Mouse (Mus musculus) MEL (cell line): Measurements from ENCODE around the gene Fam171a1. TPM values are rescaled to one million over a fixed set of nuclear protein-coding genes. Genes with fewer than 3 reads are reported as not detected.
"Not testable (repeated sequence)": the region's sequence is repeated elsewhere in the genome, so short reads cannot be mapped to it uniquely, and the experiment has no call there.

Experiments
- DNase-seq: peaks from one replicate; pipeline ENCODE4 v3.0.0; 2011; ENCODE audit warnings: low read depth, low spot score
- H3K27ac ChIP-seq: 2 replicates; pipeline ENCODE4 v1.5.1; 2012; ENCODE audit warnings: low read depth, mild to moderate bottlenecking, control low read depth, low read length, moderate library complexity; ENCODE audit not compliant: control insufficient read depth
- H3K27me3 ChIP-seq, 2 experiments: fragments of 150-350 bp in 1 of 2; sonication (generic) in 1 of 2; 2 replicates each; pipeline ENCODE4 v1.6.1; 2012; ENCODE audit warnings: low read length in 2 of 2, mild to moderate bottlenecking in 2 of 2, improper control_type of control experiment in 1 of 2, moderate library complexity in 1 of 2; ENCODE audit not compliant: insufficient read depth in 2 of 2, control insufficient read depth in 1 of 2
- H3K36me3 ChIP-seq, 2 experiments: 2 replicates each; pipeline ENCODE4 v1.6.1; 2012 to 2014; ENCODE audit warnings: low read length in 2 of 2, improper control_type of control experiment in 1 of 2, inconsistent platforms in 1 of 2, mild to moderate bottlenecking in 1 of 2; ENCODE audit not compliant: insufficient read depth in 2 of 2, control insufficient read depth in 1 of 2
- H3K4me1 ChIP-seq, 2 experiments: fragments of 150-350 bp in 1 of 2; sonication (generic) in 1 of 2; 2 replicates each; pipeline ENCODE4 v1.6.1; 2012; ENCODE audit warnings: low read length in 2 of 2, improper control_type of control experiment in 1 of 2, mild to moderate bottlenecking in 1 of 2; ENCODE audit not compliant: insufficient read depth in 2 of 2, control insufficient read depth in 1 of 2
- H3K4me3 ChIP-seq, 2 experiments: fragments of 150-350 bp in 1 of 2; sonication (generic) in 1 of 2; 2 replicates each; pipeline ENCODE4 v1.5.1; 2012; ENCODE audit warnings: low read depth in 2 of 2, low read length in 2 of 2, mild to moderate bottlenecking in 2 of 2, moderate library complexity in 2 of 2, control low read depth in 1 of 2, improper control_type of control experiment in 1 of 2; ENCODE audit not compliant: control insufficient read depth in 1 of 2, insufficient read depth in 1 of 2
- H3K79me2 ChIP-seq: 2 replicates; pipeline ENCODE4 v1.6.1; 2012; ENCODE audit warnings: mild to moderate bottlenecking, low read length, moderate library complexity; ENCODE audit not compliant: control insufficient read depth, poor library complexity, insufficient read depth
- H3K9ac ChIP-seq: 2 replicates; pipeline ENCODE4 v1.6.1; 2012; ENCODE audit warnings: low read depth, mild to moderate bottlenecking, control low read depth, low read length, moderate library complexity; ENCODE audit not compliant: control insufficient read depth, poor library complexity, severe bottlenecking
- H3K9me3 ChIP-seq: fragments of 150-350 bp; sonication (generic); replicated peaks from 2 replicates; pipeline ENCODE4 v1.6.1; 2012; ENCODE audit warnings: mild to moderate bottlenecking, low read length, improper control_type of control experiment, moderate library complexity; ENCODE audit not compliant: insufficient read depth
- BHLHE40 ChIP-seq: IDR thresholded peaks from 2 replicates; pipeline ENCODE4 v1.6.1; 2012; ENCODE audit warnings: low read depth, mild to moderate bottlenecking, inconsistent platforms, low read length, improper control_type of control experiment, borderline replicate concordance
- CTCF ChIP-seq, 3 experiments: IDR thresholded peaks in 2 of 3; conservative IDR thresholded peaks in 1 of 3; 2 replicates each; pipeline ENCODE4 v1.5.1; 2011 to 2012; ENCODE audit warnings: low read length in 3 of 3, low read depth in 2 of 3, mild to moderate bottlenecking in 2 of 3, improper control_type of control experiment in 1 of 3, inconsistent platforms in 1 of 3, mixed read lengths in 1 of 3, moderate library complexity in 1 of 3; ENCODE audit not compliant: control insufficient read depth in 1 of 3, insufficient read depth in 1 of 3, poor library complexity in 1 of 3, severe bottlenecking in 1 of 3
- E2F4 ChIP-seq: IDR thresholded peaks from 2 replicates; pipeline ENCODE4 v1.6.1; 2011; ENCODE audit warnings: low read depth, low read length, improper control_type of control experiment, borderline replicate concordance
- EP300 ChIP-seq, 2 experiments: IDR thresholded peaks; 2 replicates each; pipeline ENCODE4 v1.6.1; 2011; ENCODE audit warnings: improper control_type of control experiment in 2 of 2, low read length in 2 of 2, low read depth in 1 of 2, mild to moderate bottlenecking in 1 of 2
- ETS1 ChIP-seq: IDR thresholded peaks from 2 replicates; pipeline ENCODE4 v1.6.1; 2012; ENCODE audit warnings: low read depth, mild to moderate bottlenecking, inconsistent platforms, low read length, improper control_type of control experiment, moderate library complexity
- JUND ChIP-seq: IDR thresholded peaks from 2 replicates; pipeline ENCODE4 v1.6.1; 2011; ENCODE audit warnings: low read depth, mild to moderate bottlenecking, improper control_type of control experiment, low read length
- MAZ ChIP-seq: IDR thresholded peaks from 2 replicates; pipeline ENCODE4 v1.6.1; 2012; ENCODE audit warnings: low read depth, mild to moderate bottlenecking, inconsistent platforms, low read length, improper control_type of control experiment
- MYB ChIP-seq: IDR thresholded peaks from 2 replicates; pipeline ENCODE4 v1.6.1; 2011; ENCODE audit warnings: mild to moderate bottlenecking, low read depth, low read length, improper control_type of control experiment
- NELFE ChIP-seq: IDR thresholded peaks from 2 replicates; pipeline ENCODE4 v1.6.1; 2011; ENCODE audit warnings: low read depth, low read length, improper control_type of control experiment
- NRF1 ChIP-seq: IDR thresholded peaks from 2 replicates; pipeline ENCODE4 v1.6.1; 2014; ENCODE audit warnings: low read depth, mild to moderate bottlenecking, inconsistent platforms, low read length, improper control_type of control experiment, moderate library complexity; ENCODE audit not compliant: poor library complexity, insufficient read depth, severe bottlenecking
- POLR2A ChIP-seq, 2 experiments: IDR thresholded peaks; 2 replicates each; pipeline ENCODE4 v1.6.1; 2011 to 2012; ENCODE audit warnings: low read length in 2 of 2, mild to moderate bottlenecking in 2 of 2, control low read depth in 1 of 2, improper control_type of control experiment in 1 of 2, low read depth in 1 of 2, moderate library complexity in 1 of 2; ENCODE audit not compliant: control insufficient read depth in 1 of 2, insufficient read depth in 1 of 2, poor library complexity in 1 of 2
- RAD21 ChIP-seq: IDR thresholded peaks from 2 replicates; pipeline ENCODE4 v1.6.1; 2011; ENCODE audit warnings: mild to moderate bottlenecking, low read depth, low read length, improper control_type of control experiment
- SMC3 ChIP-seq: IDR thresholded peaks from 2 replicates; pipeline ENCODE4 v1.6.1; 2011; ENCODE audit warnings: low read depth, low read length, improper control_type of control experiment
- TAL1 ChIP-seq: IDR thresholded peaks from 2 replicates; pipeline ENCODE4 v1.6.1; 2012; ENCODE audit warnings: mild to moderate bottlenecking, inconsistent platforms, low read length, moderate library complexity, mixed read lengths
- TBP ChIP-seq: IDR thresholded peaks from 2 replicates; pipeline ENCODE4 v1.8.0; 2011; ENCODE audit warnings: low read depth, low read length, improper control_type of control experiment
- UBTF ChIP-seq: IDR thresholded peaks from 2 replicates; pipeline ENCODE4 v1.6.1; 2012; ENCODE audit warnings: low read depth, mild to moderate bottlenecking, inconsistent platforms, low read length, improper control_type of control experiment, moderate library complexity, borderline replicate concordance; ENCODE audit not compliant: insufficient read depth
- USF1 ChIP-seq: IDR thresholded peaks from 2 replicates; pipeline ENCODE4 v1.6.1; 2014; ENCODE audit warnings: low read depth, mild to moderate bottlenecking, inconsistent platforms, low read length, improper control_type of control experiment, moderate library complexity
- USF2 ChIP-seq, 2 experiments: IDR thresholded peaks; 2 replicates each; pipeline ENCODE4 v1.6.1; 2011 to 2012; ENCODE audit warnings: improper control_type of control experiment in 2 of 2, low read length in 2 of 2, borderline replicate concordance in 1 of 2, inconsistent platforms in 1 of 2, low read depth in 1 of 2, mild to moderate bottlenecking in 1 of 2; ENCODE audit not compliant: insufficient read depth in 1 of 2
- ZC3H11A ChIP-seq: IDR thresholded peaks from 2 replicates; pipeline ENCODE4 v1.6.1; 2012; ENCODE audit warnings: low read depth, mild to moderate bottlenecking, inconsistent platforms, low read length, improper control_type of control experiment
- ZNF384 ChIP-seq: IDR thresholded peaks from 2 replicates; pipeline ENCODE4 v1.6.1; 2012; ENCODE audit warnings: low read depth, mild to moderate bottlenecking, inconsistent platforms, low read length, improper control_type of control experiment
- polyA plus RNA-seq, 2 experiments: library from polyadenylated mRNA; stranded (reverse) in 1 of 2; unstranded in 1 of 2; fragments of >175 nt in 1 of 2; fragments of >200 nt in 1 of 2; gene quantifications; 2 replicates each; pipeline versions ENCODE4 v1.2.1 to v1.2.4; 2012; ENCODE audit warnings: low replicate concordance in 2 of 2, low read depth in 1 of 2; ENCODE audit not compliant: insufficient read length in 2 of 2, insufficient read depth in 1 of 2, missing spikeins in 1 of 2
- total RNA-seq: library from RNA; depleted of rRNA; stranded (reverse); fragments of 300-350 nt; gene quantifications from 2 replicates; pipeline ENCODE4 v1.2.3, GENCODE M21; 2012

The Fam171a1 gene
- total and polyA plus RNA-seq, 3 experiments: not detected

GRCm38 (mm10) chr2:3175988-3176387 is 62.0 kb downstream of the Fam171a1 start:
- TF ChIP-seq RAD21 (peak; percentile 59), SMC3 (peak; percentile 48), CTCF (IDR thresholded peaks at IDR 0.05 in 2 of 3, conservative IDR thresholded peaks at IDR 0.05 in 1 of 3; ENCODE audit: control insufficient read depth in 1 of 3, insufficient read depth in 1 of 3, low read depth in 2 of 3, low read length in 3 of 3, poor library complexity in 1 of 3, severe bottlenecking in 1 of 3) (peak; percentile 29 to 55 (median 41))
- TF ChIP-seq, all 39 proteins: peak for 3; not testable (repeated sequence) for 36
- not testable (repeated sequence) for H3K27ac ChIP-seq

DNA sequence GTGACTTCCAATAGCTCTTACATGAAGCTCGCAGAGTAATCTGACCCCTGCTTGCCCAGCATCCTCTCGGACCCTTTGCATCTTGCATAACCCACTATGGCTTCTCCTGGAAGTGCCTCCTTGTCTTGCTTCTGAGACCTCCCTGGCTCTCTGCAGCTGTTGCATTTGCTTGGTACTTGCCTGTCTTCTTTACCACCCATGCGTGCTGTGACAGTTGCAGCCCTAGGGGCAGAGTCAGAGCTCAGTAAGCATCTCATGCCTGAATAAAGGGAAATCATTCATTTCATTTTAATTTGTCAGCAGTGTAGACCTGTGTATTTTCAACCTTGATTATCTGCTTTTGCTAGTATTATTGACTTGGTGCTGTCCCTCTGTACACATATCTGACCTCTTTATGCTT is 62.7 kb downstream of the Fam171a1 start:
- DNase-seq: no peak
- Histone ChIP-seq H3K79me2 (no peaks in the 10 kb centered on the region), H3K4me3 (no peak overlapping the region), H3K4me1 (no peaks in the 10 kb centered on the region), H3K9ac (no peak overlapping the region), H3K36me3 (no peaks in the 10 kb centered on the region), H3K27me3 (no peaks in the 10 kb centered on the region), H3K27ac (no peak overlapping the region), H3K9me3 (no peaks in the 10 kb centered on the region)
- TF ChIP-seq POLR2A (IDR thresholded peaks at IDR 0.05; ENCODE audit: control insufficient read depth in 1 of 2, insufficient read depth in 1 of 2, low read depth in 1 of 2, low read length in 2 of 2, poor library complexity in 1 of 2): no peak
- no peak for TF ChIP-seq CTCF (IDR thresholded peaks at IDR 0.05 in 2 of 3, conservative IDR thresholded peaks at IDR 0.05 in 1 of 3; ENCODE audit: control insufficient read depth in 1 of 3, insufficient read depth in 1 of 3, low read depth in 2 of 3, low read length in 3 of 3, poor library complexity in 1 of 3, severe bottlenecking in 1 of 3)
- TF ChIP-seq ETS1: no peak
- no peak for TF ChIP-seq NRF1
- no peak for TF ChIP-seq BHLHE40
- TF ChIP-seq MAZ: no peak
- TF ChIP-seq USF1: no peak
- no peak for TF ChIP-seq TBP
- no peak for TF ChIP-seq E2F4
- TF ChIP-seq UBTF: no peak
- no peak for TF ChIP-seq MYB
- no peak for TF ChIP-seq RAD21
- TF ChIP-seq USF2 (IDR thresholded peaks at IDR 0.05; ENCODE audit: borderline replicate concordance in 1 of 2, insufficient read depth in 1 of 2, low read depth in 1 of 2, low read length in 2 of 2): no peak
- TF ChIP-seq ZNF384: no peak
- no peak for TF ChIP-seq TAL1
- TF ChIP-seq EP300 (IDR thresholded peaks at IDR 0.05; ENCODE audit: low read depth in 1 of 2, low read length in 2 of 2): no peak
- no peak for TF ChIP-seq ZC3H11A
- no peak for TF ChIP-seq JUND
- no peak for TF ChIP-seq NELFE

More at GRCm38 (mm10) chr2:3175988-3176387, 62.0 kb downstream of the Fam171a1 start:
- not testable (repeated sequence) for H3K4me1 ChIP-seq, H3K9ac ChIP-seq, H3K36me3 ChIP-seq, H3K9me3 ChIP-seq, H3K4me3 ChIP-seq, H3K79me2 ChIP-seq, H3K27me3 ChIP-seq
- peak; percentile 38 for DNase-seq
